Mouse (Mus musculus) stomach, postnatal 0 days (tissue): ENCODE measurements at regions not wholly inside any gene's neighbourhood (a gene's known extent, or its start where the extent isn't known, plus 50 kb on each side); places are given as distances from the start of the nearest gene placed in this dataset.
"Not testable (repeated sequence)": the region's sequence is repeated elsewhere in the genome, so short reads cannot be mapped to it uniquely, and the experiment has no call there.

Experiments
- ATAC-seq: fragments of 200-750 bp; cut with Nextera tagmentation; 2 replicates; pipeline ENCODE4 v1.8.0; 2017; ENCODE audit not compliant: low FRiP score, low TSS enrichment
- DNase-seq: peaks from one replicate; pipeline ENCODE4 v3.0.0-alpha.2; 2016; ENCODE audit warnings: low spot score
- H3K27ac ChIP-seq: fragments of 300-500 bp; sonication (generic); replicated peaks from 2 replicates; pipeline ENCODE4 v1.5.1; 2014; ENCODE audit warnings: mild to moderate bottlenecking, control low read depth
- H3K27me3 ChIP-seq: fragments of 300-500 bp; sonication (generic); 2 replicates; pipeline ENCODE4 v1.6.1; 2014; ENCODE audit warnings: low read length; ENCODE audit not compliant: control insufficient read depth, insufficient read depth
- H3K36me3 ChIP-seq: fragments of 300-500 bp; sonication (generic); 2 replicates; pipeline ENCODE4 v1.6.1; 2014; ENCODE audit warnings: low read length, mixed read lengths; ENCODE audit not compliant: control insufficient read depth, insufficient read depth
- H3K4me1 ChIP-seq: fragments of 300-500 bp; sonication (generic); replicated peaks from 2 replicates; pipeline ENCODE4 v1.6.1; 2014; ENCODE audit warnings: antibody characterized with exemption; ENCODE audit not compliant: control insufficient read depth, insufficient read depth
- H3K4me2 ChIP-seq: fragments of 300-500 bp; sonication (generic); replicated peaks from 2 replicates; pipeline ENCODE4 v1.6.1; 2014; ENCODE audit warnings: low read depth, mild to moderate bottlenecking, control low read depth, moderate library complexity
- H3K4me3 ChIP-seq: fragments of 300-500 bp; sonication (generic); 2 replicates; pipeline ENCODE4 v1.5.1; 2014; ENCODE audit warnings: low read depth, low read length, control low read depth
- H3K9ac ChIP-seq: fragments of 300-500 bp; sonication (generic); 2 replicates; pipeline ENCODE4 v1.6.1; 2014; ENCODE audit warnings: mild to moderate bottlenecking, low read length, control low read depth, mixed read lengths
- H3K9me3 ChIP-seq: fragments of 300-500 bp; sonication (generic); 2 replicates; pipeline ENCODE4 v1.6.1; 2016; ENCODE audit warnings: low read length; ENCODE audit not compliant: control insufficient read depth
- CTCF ChIP-seq: IDR thresholded peaks from 2 replicates; pipeline ENCODE4 v1.5.1; 2016; ENCODE audit warnings: antibody characterized with exemption, low read depth, mild to moderate bottlenecking, moderate library complexity
- EP300 ChIP-seq: optimal IDR thresholded peaks from 2 replicates; pipeline ENCODE3; 2016; ENCODE audit warnings: antibody characterized with exemption
- WGBS: fragments of 180-500 bp; shearing (Covaris S2); extraction: QIAGEN DNeasy Blood & Tissue Kit; methylation state at CpG from one replicate; pipeline ENCODE4 v1.1.7; 2014; 5-methylcytosine and 5-hydroxymethylcytosine counted together

DNA sequence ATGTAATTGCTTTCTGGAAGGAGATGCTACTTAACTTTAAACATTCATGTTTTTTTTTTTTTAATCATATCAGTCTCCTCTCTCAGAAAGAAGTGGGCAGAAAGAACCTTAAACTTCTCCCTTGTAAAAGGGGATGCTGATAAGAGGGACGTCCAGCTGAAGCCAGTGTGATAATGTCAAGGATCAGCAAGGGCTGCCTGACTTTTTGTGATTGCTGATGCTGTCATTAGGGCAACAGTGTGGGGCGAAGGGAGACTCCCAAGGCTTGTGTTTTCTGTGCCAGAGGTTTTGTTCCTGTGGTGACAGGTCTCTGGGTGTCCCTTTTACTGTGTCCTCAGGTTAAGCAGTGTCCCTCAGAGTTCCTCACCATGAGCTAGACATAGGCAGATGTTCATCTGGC is 61.8 kb upstream of the Prkar2b start:
- H3K4me2 ChIP-seq: no peak overlapping the region
- H3K27me3 ChIP-seq: no peaks in the 10 kb centered on the region
- ATAC-seq: no peak
- DNase-seq: no peak
- H3K9me3 ChIP-seq: no peaks in the 10 kb centered on the region
- H3K4me3 ChIP-seq: no peak overlapping the region
- TF ChIP-seq EP300 (no peak), CTCF (no peak)
- no peak overlapping the region for H3K9ac ChIP-seq
- H3K27ac ChIP-seq: no peak overlapping the region
- WGBS: 53% methylated on average over 2 of the region's 2 CpGs
- no peaks in the 10 kb centered on the region for H3K36me3 ChIP-seq
- H3K4me1 ChIP-seq: no peaks in the 10 kb centered on the region

DNA sequence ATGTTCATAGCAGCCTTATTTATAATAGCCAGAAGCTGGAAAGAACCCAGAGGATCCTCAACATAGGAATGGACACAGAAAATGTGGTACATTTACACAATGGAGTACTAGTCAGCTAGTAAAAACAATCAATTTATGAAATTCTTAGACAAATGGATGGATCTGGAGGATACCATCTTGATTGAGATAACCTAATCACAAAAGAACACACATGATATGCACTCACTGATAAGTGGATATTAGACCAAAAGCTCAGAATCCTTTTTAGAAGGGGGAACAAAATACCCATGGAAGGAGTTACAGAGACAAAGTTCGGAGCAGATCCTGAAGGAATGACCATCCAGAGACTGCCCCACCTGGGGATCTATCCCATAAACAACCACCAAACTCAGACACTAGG is 60.9 kb upstream of the Prkar2b start:
- DNase-seq, H3K9ac ChIP-seq, H3K27ac ChIP-seq, H3K27me3 ChIP-seq, H3K36me3 ChIP-seq, ATAC-seq, H3K4me1 ChIP-seq, H3K4me3 ChIP-seq, H3K9me3 ChIP-seq, H3K4me2 ChIP-seq: not testable (repeated sequence)
- WGBS: 100% methylated on average over 1 of the region's 1 CpGs

GRCm38 (mm10) chr12:32112691-32113090 is 51.6 kb upstream of the Prkar2b start:
- no peaks in the 10 kb centered on the region for H3K9me3 ChIP-seq
- no peak overlapping the region for H3K4me2 ChIP-seq
- H3K9ac ChIP-seq: no peak overlapping the region
- no peaks in the 10 kb centered on the region for H3K27me3 ChIP-seq
- ATAC-seq (no peak), DNase-seq (no peak)
- H3K27ac ChIP-seq: no peak overlapping the region
- no peak overlapping the region for H3K4me3 ChIP-seq
- no peaks in the 10 kb centered on the region for H3K36me3 ChIP-seq
- 0 out of 2 replicates have a peak, but pooled peaks cover 2% of the 10 kb centered on the region for H3K4me1 ChIP-seq
- WGBS: 61% methylated on average over 5 of the region's 5 CpGs
- TF ChIP-seq CTCF (no peak), EP300 (no peak)

DNA sequence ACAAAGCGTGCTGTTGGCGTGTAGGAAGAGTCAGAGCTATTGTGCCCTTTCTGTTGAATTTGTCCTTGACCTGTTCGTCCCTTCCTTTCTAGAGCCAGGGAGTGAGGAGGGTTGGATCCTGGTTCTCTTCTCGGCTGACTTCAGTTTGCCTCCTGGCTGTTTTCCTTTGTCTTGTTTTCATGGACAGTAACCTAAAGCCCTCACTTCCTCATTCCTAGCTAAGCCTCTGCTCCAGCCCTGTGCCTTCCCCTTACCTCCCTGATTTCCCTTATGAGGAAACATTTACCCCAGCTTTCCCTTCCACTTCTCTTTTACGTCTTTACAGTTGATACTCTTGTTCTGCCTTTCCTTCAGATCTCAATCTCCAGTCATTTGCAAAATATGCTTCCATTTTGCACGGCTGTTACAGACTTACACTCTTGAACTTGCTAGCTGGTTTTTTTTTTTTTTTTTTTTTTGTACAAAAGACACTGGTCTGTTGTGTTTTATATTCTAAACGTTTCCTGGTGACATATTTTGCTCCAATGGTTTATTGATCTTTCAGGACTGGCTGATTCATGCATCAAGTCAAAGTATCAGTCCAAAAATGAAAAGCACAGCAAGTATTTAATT is 50.5 kb upstream of the Prkar2b start:
- 20% methylated on average over 7 of the region's 7 CpGs for WGBS
- TF ChIP-seq EP300 (no peak), CTCF (no peak)
- Histone ChIP-seq H3K9ac (no peak overlapping the region), H3K36me3 (no peaks in the 10 kb centered on the region), H3K4me1 (0 out of 2 replicates have a peak, but pooled peaks cover 2% of the 10 kb centered on the region), H3K9me3 (no peaks in the 10 kb centered on the region), H3K4me2 (no peak overlapping the region), H3K27ac (0 out of 2 replicates have a peak overlapping the region, but pooled peaks have one; percentile 45), H3K27me3 (no peaks in the 10 kb centered on the region), H3K4me3 (no peak overlapping the region)
- ATAC-seq: no peak
- no peak for DNase-seq

DNA sequence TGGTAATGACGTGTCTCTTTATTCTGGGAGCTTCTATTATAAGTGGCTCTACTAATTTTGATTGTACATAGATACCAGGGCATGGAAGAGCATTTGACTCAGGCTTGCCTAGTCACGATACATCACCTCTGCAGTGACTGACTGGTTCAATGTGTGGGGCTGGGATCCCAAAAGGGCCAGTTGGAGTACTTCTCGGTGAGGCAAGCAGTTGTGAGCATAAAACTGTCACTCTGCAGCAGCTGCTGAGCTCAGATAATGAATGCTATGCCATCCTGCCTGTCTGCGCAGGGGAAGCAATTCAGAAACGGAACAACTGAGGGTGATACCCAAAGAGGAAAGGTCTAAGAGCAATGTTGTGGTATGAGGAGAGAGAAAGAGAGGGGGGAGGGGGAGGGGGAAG is 49.8 kb upstream of the Prkar2b start:
- no peak for TF ChIP-seq EP300
- no peak for TF ChIP-seq CTCF
- Histone ChIP-seq H3K36me3 (no peaks in the 10 kb centered on the region), H3K27me3 (no peaks in the 10 kb centered on the region), H3K4me1 (0 out of 2 replicates have a peak, but pooled peaks cover 2% of the 10 kb centered on the region), H3K9me3 (no peaks in the 10 kb centered on the region), H3K4me3 (no peak overlapping the region), H3K4me2 (no peak overlapping the region), H3K27ac (no peak overlapping the region), H3K9ac (no peak overlapping the region)
- DNase-seq: no peak
- 62% methylated on average over 5 of the region's 5 CpGs for WGBS
- ATAC-seq: no peak
